Mouse (Mus musculus) right cerebral cortex, postnatal 25 days (tissue): ENCODE measurements around the gene Stk32b.

Experiments
- DNase-seq: peaks from one replicate; pipeline ENCODE4 v3.0.0; 2022

Stk32b gene

GRCm38 (mm10) chr5:37494984-37495476 is 221.9 kb downstream of the Stk32b start:
- no peak for DNase-seq

GRCm38 (mm10) chr5:37472025-37472608 is 244.9 kb downstream of the Stk32b start:
- no peak for DNase-seq

- no peak for DNase-seq
Measured at GRCm38 (mm10) chr5:37471584-37471983, 245.4 kb downstream of the Stk32b start.

- no peak for DNase-seq
Measured at GRCm38 (mm10) chr5:37469031-37469430, 247.9 kb downstream of the Stk32b start.

- DNase-seq = no peak
Measured at GRCm38 (mm10) chr5:37467646-37468045, 249.3 kb downstream of the Stk32b start.

- DNase-seq = no peak
Measured at GRCm38 (mm10) chr5:37465461-37465860, 251.5 kb downstream of the Stk32b start.

- DNase-seq = no peak
Measured at GRCm38 (mm10) chr5:37458236-37458635, 258.7 kb downstream of the Stk32b start.

GRCm38 (mm10) chr5:37457831-37458230 is 259.1 kb downstream of the Stk32b start:
- no peak for DNase-seq

GRCm38 (mm10) chr5:37457191-37457590 is 259.8 kb downstream of the Stk32b start:
- no peak for DNase-seq

- DNase-seq = no peak
Measured at GRCm38 (mm10) chr5:37456590-37456989, 260.4 kb downstream of the Stk32b start.

- DNase-seq = no peak
Measured at GRCm38 (mm10) chr5:37447546-37447945, 269.4 kb downstream of the Stk32b start.

GRCm38 (mm10) chr5:37442767-37443166 is 274.2 kb downstream of the Stk32b start:
- no peak for DNase-seq

- no peak for DNase-seq
Measured at GRCm38 (mm10) chr5:37435417-37435816, 281.6 kb downstream of the Stk32b start.

GRCm38 (mm10) chr5:37427210-37427609 is 289.8 kb downstream of the Stk32b start:
- no peak for DNase-seq

- no peak for DNase-seq
Measured at GRCm38 (mm10) chr5:37419028-37419427, 297.9 kb downstream of the Stk32b start.
